Mouse (Mus musculus) T-cell, adult 2 months (primary cell): ENCODE data around the gene Daglb.
"Not testable (repeated sequence)": the region's sequence is repeated elsewhere in the genome, so short reads cannot be mapped to it uniquely, and the experiment has no call there.

Experiments used
- DNase-seq: peaks from one replicate; pipeline ENCODE4 v3.0.0; 2022; ENCODE audit warnings: low spot score

Daglb gene

DNA sequence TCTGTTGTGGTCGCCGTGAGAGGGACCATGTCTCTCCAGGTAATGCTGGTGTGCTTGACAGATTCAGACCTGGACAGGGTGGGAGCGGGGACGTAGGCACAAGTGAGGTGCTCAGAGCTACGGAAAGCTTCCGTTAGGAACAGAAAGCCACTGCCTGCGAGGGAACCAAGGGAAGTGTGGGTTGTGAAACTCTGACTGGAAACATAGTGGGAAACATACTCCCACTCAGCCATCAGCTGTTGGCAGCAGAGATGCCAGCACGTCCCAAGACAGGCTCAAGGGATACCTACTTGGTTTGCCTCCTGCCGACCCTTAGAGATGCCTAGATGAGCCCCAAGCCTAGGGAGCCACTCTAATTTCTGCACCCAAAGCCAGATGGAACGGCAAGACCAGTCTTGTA, 22.8 kb downstream of the Daglb start:
- no peak for DNase-seq

DNA sequence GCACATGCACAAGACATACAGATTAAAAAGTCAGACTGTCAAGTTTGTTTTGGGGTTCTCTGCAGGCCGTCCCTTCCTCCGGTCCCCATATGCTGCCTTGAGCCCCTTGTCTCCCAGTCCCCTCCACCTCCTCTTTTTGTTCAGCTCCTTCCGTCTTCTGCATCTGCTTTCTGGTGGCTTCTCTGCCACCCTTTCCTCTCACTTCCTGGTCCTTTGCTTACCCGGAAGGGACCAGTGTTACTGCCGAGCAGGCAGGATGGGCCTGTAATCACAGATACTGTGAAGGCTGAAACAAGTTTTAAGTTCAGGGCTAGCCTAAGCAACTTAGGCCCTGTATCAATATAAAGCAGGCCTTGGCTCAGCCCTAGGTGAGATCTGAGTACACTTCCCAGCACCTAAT, 23.6 kb downstream of the Daglb start:
- no peak for DNase-seq

DNA sequence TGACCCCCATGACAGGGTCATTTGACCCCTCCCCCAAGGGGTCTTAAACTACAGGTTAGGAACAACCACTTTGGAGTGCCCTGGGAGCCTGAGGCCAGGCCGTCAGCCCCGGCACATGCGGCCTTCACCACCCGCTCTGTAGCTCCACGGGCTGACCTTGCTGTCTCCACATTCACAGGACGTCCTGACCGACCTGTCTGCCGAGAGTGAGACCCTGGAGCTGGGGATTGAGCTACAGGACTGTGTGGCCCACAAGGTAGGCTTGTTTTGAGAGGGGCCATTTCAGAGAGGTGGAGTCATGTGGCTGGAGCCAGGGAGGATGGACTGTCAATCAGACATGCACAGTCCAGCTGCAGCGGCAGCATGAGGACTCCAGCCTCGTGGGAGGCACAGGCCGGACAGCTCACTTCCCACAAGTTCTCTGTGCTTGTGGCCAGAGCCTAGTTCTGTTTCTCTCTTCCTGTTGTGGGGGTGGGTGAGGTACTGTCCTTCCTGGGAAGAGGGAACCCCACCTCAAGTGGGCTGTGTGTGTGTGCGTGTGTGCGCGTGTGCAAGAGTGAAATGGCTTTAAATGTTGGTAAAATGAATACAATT, 25.5 kb downstream of the Daglb start:
- no peak for DNase-seq

DNA sequence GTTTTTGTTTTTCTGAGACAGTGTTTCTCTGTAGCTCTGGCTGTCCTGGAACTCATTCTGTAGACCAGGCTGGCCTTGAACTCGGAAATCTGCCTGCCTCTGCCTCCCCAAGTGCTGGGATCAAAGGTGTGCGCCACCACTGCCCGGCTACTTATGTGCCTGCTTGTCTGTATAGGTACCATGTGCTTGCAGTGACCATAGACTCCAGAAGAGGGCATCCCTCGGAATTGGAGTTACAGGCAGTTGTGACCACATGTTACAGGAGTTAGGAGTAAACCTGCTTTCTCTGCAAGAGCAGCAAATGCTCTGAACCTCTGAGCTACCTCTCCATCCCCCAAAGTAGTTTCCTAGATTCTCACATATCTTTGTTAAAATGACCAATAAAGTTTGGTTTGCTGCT, 27.4 kb downstream of the Daglb start:
- no peak for DNase-seq

DNA sequence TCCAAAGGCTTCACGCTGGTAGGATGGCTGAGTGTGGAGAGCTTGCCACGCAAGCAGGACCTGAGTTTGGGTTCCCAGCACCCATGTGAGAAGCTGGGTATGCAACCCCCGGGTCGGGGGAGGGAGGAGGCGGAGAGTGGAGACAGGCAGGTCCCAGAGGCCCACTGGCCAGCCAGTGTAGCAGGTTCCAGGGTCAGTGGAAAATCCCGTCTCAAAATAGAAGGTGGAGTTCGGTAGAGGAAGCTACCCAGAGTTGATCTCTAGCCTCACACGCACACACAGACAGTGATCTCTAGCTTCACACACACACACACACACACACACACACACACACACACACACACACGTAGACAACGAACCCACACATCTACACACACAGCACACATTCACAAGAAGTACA, 28.8 kb downstream of the Daglb start:
- no peak for DNase-seq

DNA sequence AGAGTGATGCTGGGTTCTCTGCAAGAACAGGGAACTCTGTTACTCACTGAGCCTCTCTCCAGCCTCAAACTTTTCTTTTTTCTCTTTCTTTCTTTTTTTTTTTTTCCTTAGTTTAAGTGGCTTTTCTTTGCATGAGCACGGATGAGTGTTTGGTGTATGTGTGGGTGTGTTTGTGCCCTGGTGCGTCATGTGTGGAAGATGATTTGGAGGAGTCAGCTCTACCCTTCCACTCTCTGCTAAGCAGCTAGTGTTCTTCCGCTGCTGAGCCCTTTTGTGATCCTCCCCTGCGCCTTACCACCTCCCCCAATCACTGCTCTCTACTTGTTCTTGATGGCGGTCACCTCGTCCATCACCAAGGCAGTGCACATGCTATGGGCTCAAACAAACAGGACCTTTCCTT, 31.3 kb downstream of the Daglb start:
- no peak for DNase-seq

DNA sequence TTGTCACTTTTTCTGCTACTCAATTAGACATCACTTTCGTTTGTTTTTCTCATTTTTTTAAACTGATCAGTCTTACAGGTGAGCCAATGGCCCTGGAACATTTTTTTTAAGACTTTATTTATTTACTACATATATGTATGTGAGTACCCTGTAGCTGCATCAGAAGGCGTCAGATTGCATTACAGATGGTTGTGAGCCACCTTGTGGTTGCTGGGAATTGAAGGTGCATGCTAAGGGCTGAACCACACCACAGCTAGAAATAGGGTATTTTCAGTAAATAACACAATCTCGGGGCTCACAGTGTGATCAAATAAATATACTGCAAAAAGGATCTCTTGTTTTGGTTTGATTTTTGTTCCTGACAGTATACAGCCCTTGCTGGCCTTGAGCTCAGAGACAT, 33.1 kb downstream of the Daglb start:
- DNase-seq: no peak

DNA sequence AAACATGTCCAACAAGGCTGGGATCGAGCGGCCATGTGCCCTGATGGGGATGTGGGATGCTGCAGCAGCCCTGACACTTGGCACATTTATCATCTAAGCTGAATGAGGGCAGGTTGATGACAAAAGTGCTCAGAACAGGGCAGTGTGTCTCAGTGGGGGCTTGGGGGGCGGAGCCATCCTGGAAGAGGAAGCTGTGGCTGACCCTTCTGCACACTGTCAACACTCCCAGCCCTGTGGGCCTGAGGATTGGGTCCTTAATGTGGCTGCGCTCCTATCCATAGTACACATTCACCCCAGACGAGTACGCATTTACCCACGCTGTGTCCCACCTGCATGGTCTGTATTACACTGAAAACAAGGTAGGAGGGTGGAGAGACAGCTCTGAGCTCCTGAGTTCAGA, 34.8 kb downstream of the Daglb start:
- no peak for DNase-seq

DNA sequence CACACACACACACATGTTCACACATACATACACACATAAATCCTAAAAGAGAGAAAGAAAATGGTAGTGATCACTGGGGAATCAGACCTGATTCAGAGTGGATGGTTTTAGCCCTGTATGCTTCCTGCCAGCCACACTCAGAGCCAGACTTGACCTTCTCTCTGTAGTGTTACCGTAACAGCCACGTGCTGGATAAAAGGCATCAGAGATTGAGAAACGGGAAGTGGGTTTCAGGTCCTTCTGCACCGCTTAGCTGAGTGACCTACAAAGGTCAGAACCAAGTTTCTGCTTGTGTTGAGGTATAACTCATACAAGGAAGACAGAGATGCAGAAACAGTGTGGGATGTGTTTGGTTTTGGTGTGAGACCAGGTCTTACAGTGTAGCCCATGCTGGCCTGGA, 35.3 kb downstream of the Daglb start:
- no peak for DNase-seq

DNA sequence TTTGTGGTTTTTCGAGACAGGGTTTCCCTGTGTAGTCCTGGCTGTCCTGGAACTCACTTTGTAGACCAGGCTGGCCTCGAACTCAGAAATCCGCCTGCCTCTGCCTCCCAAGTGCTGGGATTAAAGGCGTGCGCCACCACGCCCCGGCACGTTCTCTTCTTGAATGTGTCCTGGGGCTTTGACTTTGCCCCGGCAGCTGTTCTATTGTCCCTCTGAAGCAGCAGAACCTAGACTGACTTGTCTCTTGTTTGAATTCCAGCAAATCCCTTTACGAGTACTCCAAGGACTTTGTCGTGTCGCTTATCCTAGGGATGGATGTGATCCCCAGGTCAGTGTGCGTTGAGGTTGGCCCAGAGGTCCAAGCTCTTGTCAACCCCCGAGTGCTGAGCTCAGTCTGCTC, 36.3 kb downstream of the Daglb start:
- not testable (repeated sequence) for DNase-seq

DNA sequence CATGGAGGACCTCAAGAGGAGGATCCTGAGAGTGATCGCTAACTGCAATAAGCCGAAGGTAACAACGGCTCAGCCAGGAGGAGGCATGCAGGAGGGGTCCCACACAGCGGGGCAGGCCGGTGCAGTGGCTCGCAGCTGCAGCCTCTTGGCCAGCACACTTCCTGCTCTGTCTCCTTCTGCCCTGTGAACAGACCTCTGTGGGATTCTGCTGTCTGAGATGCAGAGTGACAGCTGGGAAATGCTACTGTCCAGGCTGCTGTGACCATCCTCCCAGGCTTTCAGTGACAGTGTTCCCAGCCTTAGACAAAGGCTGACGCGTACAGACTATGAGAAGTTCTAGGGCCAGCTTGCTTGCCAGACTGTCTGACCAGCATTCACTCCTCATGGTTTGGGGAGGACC, 36.8 kb downstream of the Daglb start:
- DNase-seq: no peak

DNA sequence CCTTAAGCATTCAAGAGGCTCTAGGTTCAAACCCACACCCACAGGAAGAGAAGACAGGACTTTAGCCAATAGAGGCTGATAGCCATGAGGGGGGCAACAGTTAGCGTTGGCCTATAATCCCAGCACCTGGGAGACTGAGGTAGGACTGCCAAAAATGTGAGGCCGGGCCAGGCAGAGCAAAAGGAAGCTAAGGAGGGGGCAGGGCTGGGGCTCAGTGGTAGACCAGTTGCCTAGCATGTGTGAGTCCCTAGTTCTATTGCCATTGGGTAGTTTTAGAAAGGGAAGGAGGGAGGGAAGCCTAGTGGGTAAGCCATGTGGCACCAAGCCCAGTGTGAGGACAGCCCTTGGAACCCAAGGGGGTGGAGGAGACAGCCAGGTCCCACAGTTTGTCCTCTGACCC, 37.3 kb downstream of the Daglb start:
- no peak for DNase-seq

DNA sequence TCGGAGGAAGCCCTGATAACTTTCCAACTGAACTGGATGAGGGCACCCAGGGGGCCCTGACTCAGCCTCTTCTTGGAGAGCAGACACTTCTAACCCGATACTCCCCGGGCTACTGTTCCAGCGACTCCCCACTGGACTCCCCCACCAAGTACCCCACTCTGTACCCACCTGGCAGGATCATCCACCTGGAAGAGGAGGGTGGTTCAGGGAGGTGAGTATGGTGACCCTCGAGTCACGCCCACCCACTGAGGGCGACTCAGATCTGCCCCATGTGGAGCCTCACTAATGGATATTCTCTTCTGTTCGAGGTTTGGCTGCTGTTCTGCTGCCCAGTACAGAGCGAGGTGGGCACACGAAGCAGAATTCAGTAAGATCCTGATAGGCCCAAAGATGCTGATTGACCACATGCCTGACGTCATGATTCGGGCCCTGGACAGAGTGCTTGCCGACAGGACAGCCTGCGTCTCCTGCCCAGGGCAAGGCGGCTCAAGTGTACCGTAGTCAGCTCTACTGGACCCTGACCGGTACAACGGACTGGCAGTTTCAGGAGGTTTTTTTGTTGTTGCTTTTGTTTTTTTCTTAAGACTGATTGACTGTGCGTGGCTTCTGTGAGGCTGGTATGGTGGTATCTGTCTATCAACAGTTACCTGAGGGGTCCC, 38.6 kb downstream of the Daglb start:
- no peak for DNase-seq

DNA sequence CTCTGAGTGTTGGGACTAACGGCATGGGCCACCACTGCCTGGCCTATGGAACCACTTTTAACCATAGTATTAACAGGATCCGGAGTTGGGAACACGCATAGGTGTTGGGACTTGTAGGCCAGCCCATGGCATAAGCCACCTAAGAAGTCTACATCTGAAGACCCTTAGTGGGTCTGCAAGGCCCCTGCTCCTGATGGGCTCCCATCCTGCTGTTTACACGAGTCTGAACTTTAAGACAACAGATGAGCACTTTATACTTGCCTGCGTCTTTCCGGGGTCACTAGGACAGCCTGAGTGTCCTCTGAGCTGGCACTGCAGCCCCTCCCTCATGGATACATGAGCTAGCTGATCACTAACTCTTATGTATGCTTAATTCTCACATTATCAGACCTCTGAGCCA, 39.4 kb downstream of the Daglb start:
- DNase-seq: no peak

DNA sequence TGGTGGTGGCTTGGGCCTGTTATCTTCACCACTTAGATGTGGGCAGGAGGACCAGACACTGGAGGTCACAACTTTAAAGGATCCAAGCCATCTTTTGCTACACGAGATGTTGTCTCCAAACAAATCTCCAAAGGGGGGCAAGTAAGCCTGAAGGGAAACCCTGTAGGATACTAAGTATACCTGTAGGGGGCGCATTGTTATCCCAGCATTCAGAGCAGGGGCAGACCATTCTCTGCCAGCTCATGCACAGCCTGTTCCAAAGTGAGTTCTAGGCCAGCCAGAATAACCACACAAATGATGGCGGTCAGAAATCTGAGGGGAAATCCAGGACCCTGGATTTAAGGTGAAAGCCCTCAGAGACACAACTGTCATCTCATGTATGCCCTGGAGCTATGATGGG, 40.1 kb downstream of the Daglb start:
- DNase-seq: peak; percentile 34

DNA sequence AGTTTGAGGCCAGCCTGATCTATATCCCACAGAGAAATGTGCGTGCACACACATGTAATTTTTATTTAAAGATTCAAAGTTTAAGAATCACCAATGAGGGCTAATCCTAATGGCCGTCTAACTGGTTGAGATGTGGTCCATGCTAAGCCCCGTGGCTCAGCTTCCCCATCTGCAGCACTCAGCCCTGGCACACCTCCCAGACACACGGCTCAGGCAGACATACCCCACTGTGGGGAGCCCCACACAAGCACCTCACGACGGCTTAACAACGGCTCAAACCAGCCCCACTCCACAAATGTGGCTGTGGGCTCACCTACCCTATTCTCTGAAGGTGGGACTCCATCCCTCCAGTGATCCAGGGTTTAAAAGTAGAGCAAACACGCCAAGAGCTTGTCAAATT, 40.7 kb downstream of the Daglb start:
- DNase-seq: no peak

DNA sequence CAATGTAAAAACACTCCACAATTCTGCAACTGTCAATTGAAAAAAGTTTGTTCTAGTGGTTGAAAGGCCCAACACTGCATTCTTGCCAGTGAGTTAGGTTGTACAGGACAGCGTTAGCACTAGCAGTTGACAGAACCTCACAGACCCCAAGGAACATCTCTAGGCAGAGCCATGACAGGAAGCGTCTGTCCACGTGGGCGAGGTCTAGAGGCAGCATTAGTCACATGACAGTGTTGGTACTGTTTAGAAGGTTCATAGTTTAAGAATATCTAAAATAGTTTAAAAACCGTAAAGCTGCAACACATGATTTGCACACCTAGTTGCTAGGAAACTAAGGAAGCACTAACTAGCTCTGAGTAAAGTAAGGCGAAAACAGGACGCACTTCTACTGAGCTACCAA, 41.2 kb downstream of the Daglb start:
- DNase-seq: no peak

DNA sequence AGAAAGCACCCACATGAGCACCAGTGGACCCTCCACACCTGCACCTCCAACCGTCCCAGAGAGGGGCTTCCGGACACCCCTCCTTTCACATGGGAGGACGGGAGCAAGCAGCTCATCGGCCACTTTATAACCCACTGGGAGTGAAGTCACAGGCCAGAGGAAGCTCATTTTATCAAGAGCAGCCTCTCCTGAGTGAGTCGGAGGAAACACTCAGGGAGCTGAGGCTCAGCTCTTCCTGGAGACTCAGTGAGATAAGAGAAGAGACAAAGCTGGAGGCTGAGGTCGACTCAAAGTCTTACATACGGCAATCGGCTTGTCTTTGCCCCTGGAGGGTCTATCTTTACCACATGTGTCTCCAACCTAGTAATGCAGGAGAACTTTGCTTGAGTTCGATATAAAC, 44.9 kb downstream of the Daglb start:
- DNase-seq: no peak

DNA sequence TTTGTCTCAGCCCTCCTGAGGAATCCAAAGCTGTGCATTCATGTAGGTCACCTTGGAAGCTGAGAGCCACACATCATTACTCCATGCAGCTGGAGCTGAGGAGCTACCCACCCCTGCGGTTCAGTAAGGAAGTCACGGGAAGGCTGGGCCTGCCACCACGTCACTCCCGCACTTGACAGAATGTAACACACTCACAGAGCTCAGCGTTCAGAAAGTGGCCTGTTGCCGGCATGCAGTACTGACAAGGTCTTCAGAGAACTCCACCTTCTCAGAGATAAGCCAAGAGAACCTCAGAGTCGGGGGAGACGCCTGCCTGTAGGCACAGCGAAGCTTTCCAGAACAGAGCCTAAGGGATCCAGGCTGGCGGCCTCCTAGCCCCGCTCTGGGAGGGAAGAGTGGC, 45.4 kb downstream of the Daglb start:
- DNase-seq: peak; percentile 25

DNA sequence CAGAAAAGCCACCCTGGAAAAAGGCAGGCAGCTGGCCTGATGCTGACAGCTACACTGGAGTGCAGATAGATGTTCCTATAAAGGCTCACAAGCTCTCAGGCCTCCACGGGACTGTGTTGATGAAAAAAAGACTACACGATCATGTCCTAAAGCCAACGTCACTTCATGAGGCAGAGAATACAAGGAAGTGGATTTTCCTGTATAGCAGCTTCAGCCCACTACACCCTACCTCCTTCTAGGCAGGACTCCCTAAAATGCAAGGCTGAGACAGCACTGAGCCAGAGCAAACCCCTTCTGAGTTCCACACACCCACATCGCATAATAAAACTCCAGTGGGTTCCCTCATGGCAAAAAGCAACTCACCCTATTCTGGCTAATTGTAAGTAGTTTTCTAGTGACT, 47.2 kb downstream of the Daglb start:
- DNase-seq: no peak

DNA sequence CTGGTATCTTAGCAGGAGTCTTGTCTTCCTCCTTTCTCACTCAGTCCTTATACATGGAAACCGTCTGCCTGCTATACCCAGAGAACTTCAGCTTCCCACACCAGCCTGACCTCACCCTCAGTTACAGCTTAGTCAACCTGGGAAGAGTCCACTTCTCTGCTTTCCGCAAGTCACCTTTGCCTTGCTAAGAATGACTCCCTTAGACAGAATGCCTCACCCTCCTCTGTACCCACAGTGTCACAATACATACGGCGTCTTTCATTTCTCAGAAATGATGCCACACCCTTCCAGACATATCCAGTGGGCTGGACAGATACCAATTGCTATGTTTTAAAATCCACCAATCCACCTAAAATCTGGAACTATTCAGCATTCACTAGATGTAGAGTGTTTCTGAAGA, 47.9 kb downstream of the Daglb start:
- no peak for DNase-seq

DNA sequence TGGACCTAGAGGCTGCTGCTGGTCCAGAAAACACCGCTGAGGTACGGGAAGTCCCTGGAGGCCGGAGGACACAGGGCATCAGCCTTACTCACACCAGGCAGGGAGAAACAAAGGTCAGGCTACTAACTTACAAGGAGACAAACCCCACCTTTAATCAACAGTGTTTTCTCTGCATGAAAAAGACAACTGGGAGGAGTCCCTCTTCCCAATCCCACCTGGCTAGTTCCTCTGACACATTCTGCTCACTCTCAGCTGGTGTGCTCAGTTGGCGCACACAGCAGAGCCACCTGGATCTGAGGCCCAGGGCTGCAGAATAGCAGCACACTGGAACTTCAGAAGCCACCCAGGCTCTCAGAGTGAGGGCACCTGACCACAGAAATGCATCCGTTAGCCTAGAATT, 50.5 kb downstream of the Daglb start:
- DNase-seq: no peak

DNA sequence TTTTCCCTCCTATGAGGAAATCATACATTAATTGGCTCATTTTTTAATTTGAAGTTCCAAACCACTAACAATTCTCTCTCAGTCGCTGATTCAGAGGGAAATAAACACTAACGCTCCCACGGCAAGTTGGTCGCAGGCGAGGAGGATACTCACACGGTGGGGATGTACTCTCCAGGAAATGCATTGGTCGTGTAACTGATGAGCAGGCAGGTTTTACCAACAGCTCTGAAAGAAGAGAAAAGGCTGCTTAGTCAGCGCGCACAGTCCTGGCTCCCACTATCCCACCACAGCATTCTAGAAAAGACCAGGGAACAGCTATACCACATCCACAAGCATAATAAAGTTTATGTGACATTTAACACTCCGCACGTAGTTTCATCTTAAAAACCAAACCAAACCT, 52.6 kb downstream of the Daglb start:
- no peak for DNase-seq

DNA sequence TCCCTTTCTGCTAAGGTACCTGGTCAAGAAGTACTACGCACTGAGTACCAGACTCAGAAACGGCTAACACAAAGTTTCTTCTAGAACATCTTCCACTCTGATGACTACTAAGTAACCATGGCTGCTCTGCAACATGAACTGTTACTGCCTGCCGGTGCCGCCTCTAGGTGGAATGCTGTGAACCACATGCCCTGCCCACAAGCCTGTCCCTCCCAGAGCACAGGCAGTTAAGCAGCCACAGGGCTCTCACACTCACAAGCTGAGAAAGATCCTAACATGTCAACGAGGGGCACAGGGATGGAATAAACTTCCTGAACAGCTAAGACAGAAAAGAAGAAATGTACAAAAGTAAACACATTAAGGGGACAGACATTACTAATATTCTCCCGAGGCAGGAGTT, 53.1 kb downstream of the Daglb start:
- DNase-seq: no peak
